Comparison of ENCODE assay signal across 12 mouse cellular contexts in the genomic region with DNA sequence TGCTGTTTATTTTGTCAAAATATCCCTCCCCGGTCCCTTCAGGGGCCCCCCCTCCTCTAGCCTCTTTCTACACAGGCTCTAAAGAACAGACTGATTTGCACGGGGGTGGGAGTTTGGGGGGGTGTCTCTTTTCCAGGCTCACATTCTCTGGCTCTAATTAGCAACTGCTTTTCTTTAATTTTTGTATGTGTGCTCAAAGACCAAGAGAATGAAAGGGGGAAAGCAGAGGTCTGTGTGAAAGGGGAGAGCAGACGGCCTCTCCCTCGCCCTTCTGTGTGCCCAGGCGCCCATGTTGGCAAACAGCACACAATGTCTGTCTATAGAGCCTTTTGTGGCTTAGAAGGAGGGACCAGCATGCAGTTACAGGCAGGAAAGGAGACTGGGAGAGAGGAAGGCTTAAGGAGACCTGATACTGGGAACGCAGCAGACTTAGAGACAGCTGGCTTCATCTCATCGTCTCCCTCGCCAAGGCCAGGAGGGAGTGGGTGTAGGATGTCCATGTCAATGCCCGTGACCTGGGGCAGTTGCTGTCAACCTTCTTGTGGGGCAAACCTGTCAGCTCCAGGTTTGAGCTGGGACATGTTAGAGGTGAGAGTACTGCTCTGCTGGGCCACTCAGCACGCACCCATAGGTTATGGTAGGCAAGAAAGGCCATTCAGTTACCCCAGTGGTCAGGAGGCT.
DNase-seq lines count a peak whose midpoint lies in the region; ATAC-seq and TF ChIP-seq lines count a peak whose summit lies in the region.
"Had no signal": no experiment of that assay in that cellular context is flagged by ENCODE, and none has a peak within 500 bp of the region (broad histone marks: within the 10 kb centered on the region; RNA-seq: fewer than 3 reads in every experiment).

No protein-coding gene starts in this region.

- H3K9ac ChIP-seq in neural tube, embryonic 11.5 days (ENCODE audit: low read length): no peak overlapping the region; the same call in 1 of the 2 replicates
- peak overlapping the region; percentile 25; the same call in 1 of the 2 replicates for H3K9ac ChIP-seq in forebrain, embryonic 14.5 days (ENCODE audit: low read length)
- H3K9ac ChIP-seq: heart, embryonic 12.5 days; liver, postnatal 0 days had no signal

- no peak overlapping the region for H3K4me2 ChIP-seq in neural tube, embryonic 11.5 days (ENCODE audit: low read depth)
- H3K4me2 ChIP-seq in forebrain, embryonic 14.5 days (ENCODE audit: low read length): no peak overlapping the region
- H3K4me2 ChIP-seq: heart, embryonic 12.5 days had no signal

- H3K4me1 ChIP-seq in neural tube, embryonic 11.5 days (ENCODE audit: control insufficient read depth, insufficient read depth, low read length): 0 out of 2 replicates have a peak, but pooled peaks cover 2% of the 10 kb centered on the region
- peaks cover 21% of the 10 kb centered on the region for H3K4me1 ChIP-seq in forebrain, embryonic 14.5 days (ENCODE audit: control insufficient read depth, insufficient read depth, low read length)
- H3K4me1 ChIP-seq in cerebellum, adult 2 months (ENCODE audit: control insufficient read depth, insufficient read depth, low read length): peaks cover 28% of the 10 kb centered on the region

- H3K27me3 ChIP-seq in neural tube, embryonic 11.5 days (ENCODE audit: control insufficient read depth, insufficient read depth, low read length): no peaks in the 10 kb centered on the region
- H3K27me3 ChIP-seq in forebrain, embryonic 14.5 days (replicated peaks; ENCODE audit: control insufficient read depth, insufficient read depth, low read length): 0 out of 2 replicates have a peak, but pooled peaks cover 11% of the 10 kb centered on the region
- no peaks in the 10 kb centered on the region for H3K27me3 ChIP-seq in cerebellum, adult 2 months (ENCODE audit: control insufficient read depth, insufficient read depth, low read length)
- H3K27me3 ChIP-seq: CH12.LX had no signal

- 0 out of 2 replicates have a peak overlapping the region, but pooled peaks have one; percentile 49 for H3K27ac ChIP-seq in neural tube, embryonic 11.5 days (ENCODE audit: low read depth, low read length)
- peak overlapping the region; percentile 52; the same call in 1 of the 2 replicates for H3K27ac ChIP-seq in forebrain, embryonic 14.5 days (ENCODE audit: low read depth, low read length)
- no peak overlapping the region for H3K27ac ChIP-seq in cerebellum, adult 2 months (ENCODE audit: insufficient read depth, low read length)
- H3K27ac ChIP-seq: kidney, postnatal 0 days had no signal

- no peak for TF ChIP-seq POLR2A in cerebellum, adult 2 months (IDR thresholded peaks at IDR 0.05; ENCODE audit: borderline replicate concordance, insufficient read depth, low read length)

- 68% methylated on average over 10 of the region's 10 CpGs for WGBS in neural tube, embryonic 11.5 days
- 9% methylated on average over 10 of the region's 10 CpGs for WGBS in forebrain, embryonic 14.5 days
- WGBS in cerebellum, adult 2 months: 66% methylated on average over 10 of the region's 10 CpGs

- 0 out of 2 replicates have a peak, but pooled peaks have one; percentile 23 for ATAC-seq in neural tube, embryonic 11.5 days (ENCODE audit: insufficient read depth, low FRiP score, low TSS enrichment)
- peak; percentile 78 for ATAC-seq in forebrain, embryonic 14.5 days
- ATAC-seq: liver, postnatal 0 days had no signal

- H3K36me3 ChIP-seq in neural tube, embryonic 11.5 days (ENCODE audit: control insufficient read depth, insufficient read depth, low read length): no peaks in the 10 kb centered on the region
- H3K36me3 ChIP-seq in forebrain, embryonic 14.5 days (ENCODE audit: control insufficient read depth, insufficient read depth, low read length): no peaks in the 10 kb centered on the region
- H3K36me3 ChIP-seq: heart, embryonic 12.5 days had no signal

- no peak overlapping the region for H3K4me3 ChIP-seq in neural tube, embryonic 11.5 days (ENCODE audit: low read depth, low read length)
- no peak overlapping the region for H3K4me3 ChIP-seq in forebrain, embryonic 14.5 days (ENCODE audit: low read depth, low read length)
- H3K4me3 ChIP-seq in cerebellum, adult 2 months (replicated peaks; ENCODE audit: insufficient read depth, low read depth, low read length): no peak overlapping the region
- H3K4me3 ChIP-seq: heart, embryonic 12.5 days had no signal

- no peaks in the 10 kb centered on the region for H3K9me3 ChIP-seq in neural tube, embryonic 11.5 days (ENCODE audit: control insufficient read depth, low read length)
- H3K9me3 ChIP-seq in forebrain, embryonic 14.5 days (replicated peaks; ENCODE audit: control insufficient read depth, low read length): no peaks in the 10 kb centered on the region
- H3K9me3 ChIP-seq: heart, embryonic 12.5 days had no signal

- TF ChIP-seq CTCF in cerebellum, adult 2 months (IDR thresholded peaks at IDR 0.05; ENCODE audit: borderline replicate concordance, insufficient read depth, low read depth, low read length): no peak

- DNase-seq in neural tube, embryonic 11.5 days (ENCODE audit: low spot score): no peak
- DNase-seq in neural tube, embryonic 10.5 days (ENCODE audit: extremely low spot score, low spot score): no peak
- peak; percentile 84 for DNase-seq in forebrain, embryonic 14.5 days (ENCODE audit: low spot score)
- peak; percentile 32 for DNase-seq in layer of hippocampus, adult 9-11 months
- DNase-seq in retina, postnatal 1 day: peak; percentile 74
- DNase-seq in cerebellum, adult 2 months: no peak
- no peak for DNase-seq in kidney, adult 11 months
- no peak for DNase-seq in ovary, postnatal 36 days (ENCODE audit: low spot score)
- DNase-seq: liver, postnatal 0 days had no signal

Comparison
In these comparisons a context has a peak if more than half of its experiments do, and no peak if none do; other contexts are left out.
1. DNase-seq: peak in forebrain, embryonic 14.5 days (single experiment), layer of hippocampus, adult 9-11 months (single experiment) and retina, postnatal 1 day (single experiment); none in neural tube, embryonic 11.5 days (single experiment), neural tube, embryonic 10.5 days (single experiment), cerebellum, adult 2 months (0 of 2), kidney, adult 11 months (single experiment) and ovary, postnatal 36 days (single experiment).